Mouse (Mus musculus): Measurements from ENCODE around the gene Cby1. TPM values are rescaled to one million over a fixed set of nuclear protein-coding genes. Genes with fewer than 3 reads are reported as not detected.

Cby1 gene
- total RNA-seq, 2 experiments from 2014 or later = 22.9 to 25.9 TPM

- intact Hi-C loops (cut with DNase I) = loop anchor here (5.0 kb wide), 1 partner anchor 48 kb away; the partner anchor contains the start of gene Sun2
- DNase-seq (ENCODE audit: low spot score) = no peak
Observed at GRCm38 (mm10) chr15:79694512-79694911, 35.5 kb downstream of the Cby1 start.

- intact Hi-C loops (cut with DNase I) = no loop called here
- DNase-seq (ENCODE audit: low spot score) = no peak
Observed at GRCm38 (mm10) chr15:79695516-79695915, 36.5 kb downstream of the Cby1 start.

- intact Hi-C loops (cut with DNase I) = no loop called here
Observed at GRCm38 (mm10) chr15:79696508-79696907, 37.5 kb downstream of the Cby1 start.

GRCm38 (mm10) chr15:79697011-79697410 is 38.0 kb downstream of the Cby1 start:
- no peak for DNase-seq (ENCODE audit: low spot score)
- intact Hi-C loops (cut with DNase I) = no loop called here

More at GRCm38 (mm10) chr15:79696508-79696907, 37.5 kb downstream of the Cby1 start:
- DNase-seq (ENCODE audit: low spot score) = no peak

GRCm38 (mm10) chr15:79697558-79698187 is 38.7 kb downstream of the Cby1 start:
- intact Hi-C loops (cut with DNase I) = no loop called here
- DNase-seq (ENCODE audit: low spot score) = no peak

- intact Hi-C loops (cut with DNase I) = no loop called here
- DNase-seq (ENCODE audit: low spot score) = no peak
Observed at GRCm38 (mm10) chr15:79706603-79707214, 47.7 kb downstream of the Cby1 start.

- DNase-seq (ENCODE audit: low spot score) = no peak
- intact Hi-C loops (cut with DNase I) = no loop called here
Observed at GRCm38 (mm10) chr15:79708229-79708822, 49.3 kb downstream of the Cby1 start.

- intact Hi-C loops (cut with DNase I) = no loop called here
- no peak for DNase-seq (ENCODE audit: low spot score)
Observed at GRCm38 (mm10) chr15:79715646-79716045, 56.6 kb downstream of the Cby1 start.

- intact Hi-C loops (cut with DNase I) = no loop called here
- DNase-seq (ENCODE audit: low spot score) = no peak
Observed at GRCm38 (mm10) chr15:79716710-79717109, 57.7 kb downstream of the Cby1 start.

Other genes starting within 250 kb of the Cby1 start
- gene Csnk1e, start 203.6 kb upstream of the Cby1 start, total RNA-seq (2021) = 10 to 100 TPM; 48.4 to 54.0 TPM
- not detected for gene Kcnj4, start 154.0 kb upstream of the Cby1 start, total RNA-seq (2021)
- 1 to 10 TPM; 7.6 to 8.2 TPM for gene Kdelr3, start 142.8 kb upstream of the Cby1 start, total RNA-seq (2021)
- 100 to 1,000 TPM in 1 of 2 experiments, 10 to 100 TPM in 1; 96.7 to 105 TPM for gene Ddx17, start 112.5 kb upstream of the Cby1 start, total RNA-seq (2021)
- under 1 TPM in 1 of 2 experiments, not detected in 1; 0.10 TPM for gene Dmc1, start 54.1 kb upstream of the Cby1 start, total RNA-seq (2021)
- gene Fam227a, start 243 bp upstream of the Cby1 start, total RNA-seq (2021) = 1 to 10 TPM in 1 of 2 experiments, under 1 TPM in 1; 0.84 to 1.3 TPM
- gene Tomm22, start 11.7 kb downstream of the Cby1 start, total RNA-seq (2021) = 100 to 1,000 TPM; 120 to 122 TPM
- 10 to 100 TPM; 23.6 to 26.4 TPM for gene Josd1, start 28.7 kb downstream of the Cby1 start, total RNA-seq (2021)
- 10 to 100 TPM; 27.2 to 31.8 TPM for gene Gtpbp1, start 31.6 kb downstream of the Cby1 start, total RNA-seq (2021)
- gene Sun2, start 83.3 kb downstream of the Cby1 start, total RNA-seq (2021) = 10 to 100 TPM; 79.3 to 80.7 TPM
- 10 to 100 TPM; 20.5 to 22.9 TPM for gene Dnal4, start 118.7 kb downstream of the Cby1 start, total RNA-seq (2021)
- 1 to 10 TPM; 1.5 to 1.8 TPM for gene Nptxr, start 145.6 kb downstream of the Cby1 start, total RNA-seq (2021)
- under 1 TPM in 1 of 2 experiments, not detected in 1; 0.26 TPM for gene Npcd, start 175.0 kb downstream of the Cby1 start, total RNA-seq (2021)
- gene Cbx6, start 175.5 kb downstream of the Cby1 start, total RNA-seq (2021) = 10 to 100 TPM; 27.9 to 33.5 TPM
- 1 to 10 TPM; 6.3 to 6.4 TPM for gene Apobec3, start 232.5 kb downstream of the Cby1 start, total RNA-seq (2021)

Measured in heart, postnatal 25 days (tissue).